9 mouse cellular contexts compared by ENCODE assay signal in the genomic region with DNA sequence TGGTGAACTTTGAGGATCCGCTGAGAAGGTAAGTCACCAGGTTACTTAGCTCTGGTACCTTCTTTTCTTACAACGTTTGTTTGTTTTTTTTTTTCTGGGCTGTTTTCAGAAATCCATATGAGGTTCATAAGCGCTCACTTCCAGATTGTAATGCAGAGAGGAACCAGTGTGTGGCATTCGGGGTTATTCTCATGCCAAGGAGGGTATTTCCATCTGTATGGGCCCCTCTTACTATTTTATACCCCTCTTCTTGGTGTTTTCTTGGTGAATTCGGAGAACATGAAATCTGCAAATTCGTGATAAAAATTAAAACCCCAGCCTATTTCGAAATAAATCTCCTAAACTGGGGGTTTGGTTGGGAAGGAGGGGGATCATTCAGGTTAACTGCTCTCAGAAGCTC. TPM values are rescaled to one million over a fixed set of nuclear protein-coding genes. Genes with fewer than 3 reads are reported as not detected.
A peak's percentile ranks its signal among the peaks of the same experiment; 100 is the strongest.
DNase-seq lines count a peak whose midpoint lies in the region; ATAC-seq and TF ChIP-seq lines count a peak whose summit lies in the region.
"Had no signal": no experiment of that assay in that cellular context is flagged by ENCODE, and none has a peak within 500 bp of the region (broad histone marks: within the 10 kb centered on the region; RNA-seq: fewer than 3 reads in every experiment).

No protein-coding gene starts in this region.

- H3K27ac ChIP-seq in kidney, embryonic 16.5 days (ENCODE audit: low read length), result no peak overlapping the region
- H3K27ac ChIP-seq in hindbrain, embryonic 11.5 days (ENCODE audit: low read depth, low read length), result no peak overlapping the region
- no peak overlapping the region for H3K27ac ChIP-seq in neural tube, embryonic 12.5 days
- no peak overlapping the region for H3K27ac ChIP-seq in gastrocnemius, adult 2 months
- H3K27ac ChIP-seq: liver, embryonic 13.5 days had no signal

- H3K36me3 ChIP-seq in kidney, embryonic 16.5 days (ENCODE audit: insufficient read depth, low read length), result no peaks in the 10 kb centered on the region
- H3K36me3 ChIP-seq in hindbrain, embryonic 11.5 days (ENCODE audit: control insufficient read depth, insufficient read depth, low read length), result no peaks in the 10 kb centered on the region
- no peaks in the 10 kb centered on the region for H3K36me3 ChIP-seq in neural tube, embryonic 12.5 days
- H3K36me3 ChIP-seq: liver, embryonic 13.5 days had no signal

- peak overlapping the region; percentile 46 for H3K4me2 ChIP-seq in kidney, embryonic 16.5 days (replicated peaks; ENCODE audit: low read depth, low read length)
- H3K4me2 ChIP-seq in hindbrain, embryonic 11.5 days (replicated peaks; ENCODE audit: low read depth, low read length), result peak overlapping the region; percentile 52
- peak overlapping the region; percentile 72 for H3K4me2 ChIP-seq in neural tube, embryonic 12.5 days (replicated peaks)
- H3K4me2 ChIP-seq: liver, embryonic 13.5 days had no signal

- TF ChIP-seq CTCF in gastrocnemius, adult 2 months (IDR thresholded peaks at IDR 0.05), result no peak

- no peaks in the 10 kb centered on the region for H3K4me1 ChIP-seq in kidney, embryonic 16.5 days (ENCODE audit: insufficient read depth, low read length)
- no peaks in the 10 kb centered on the region for H3K4me1 ChIP-seq in hindbrain, embryonic 11.5 days (replicated peaks; ENCODE audit: control insufficient read depth, insufficient read depth, low read length)
- peaks cover 6% of the 10 kb centered on the region; the same call in 1 of the 2 replicates for H3K4me1 ChIP-seq in neural tube, embryonic 12.5 days
- H3K4me1 ChIP-seq: liver, embryonic 13.5 days had no signal

- no peak for DNase-seq in kidney, postnatal 10 days
- peak; percentile 26 to 53 for DNase-seq in cerebellum, postnatal 14 days
- peak; percentile 2 for DNase-seq in hindbrain, embryonic 11.5 days (ENCODE audit: low spot score)
- no peak for DNase-seq in gastrocnemius, adult 2 months
- no peak for DNase-seq in layer of hippocampus, postnatal 10 days (ENCODE audit: low spot score in 2 of 2)
- no peak for DNase-seq in thymus, postnatal 25 days
- DNase-seq: liver, embryonic 13.5 days had no signal

- H3K4me3 ChIP-seq in kidney, embryonic 16.5 days (ENCODE audit: low read length), result peak overlapping the region; percentile 16
- H3K4me3 ChIP-seq in hindbrain, embryonic 11.5 days (ENCODE audit: low read depth, low read length), result peak overlapping the region; percentile 34
- peak overlapping the region; percentile 40 for H3K4me3 ChIP-seq in neural tube, embryonic 12.5 days
- no peak overlapping the region for H3K4me3 ChIP-seq in gastrocnemius, adult 2 months
- H3K4me3 ChIP-seq: liver, embryonic 13.5 days had no signal

- 7% methylated on average over 7 of the region's 7 CpGs for WGBS in kidney, embryonic 16.5 days
- 19% methylated on average over 7 of the region's 7 CpGs for WGBS in hindbrain, embryonic 11.5 days
- 6% methylated on average over 7 of the region's 7 CpGs for WGBS in neural tube, embryonic 12.5 days

- H3K27me3 ChIP-seq in kidney, embryonic 16.5 days (ENCODE audit: insufficient read depth, low read length), result peaks cover 6% of the 10 kb centered on the region
- no peaks in the 10 kb centered on the region for H3K27me3 ChIP-seq in hindbrain, embryonic 11.5 days (ENCODE audit: control insufficient read depth, insufficient read depth, low read length)
- H3K27me3 ChIP-seq in neural tube, embryonic 12.5 days (replicated peaks), result no peaks in the 10 kb centered on the region
- H3K27me3 ChIP-seq: liver, embryonic 13.5 days had no signal

- intact Hi-C loops in gastrocnemius, adult 2 months (cut with DNase I), result no loop called here

- no peaks in the 10 kb centered on the region for H3K9me3 ChIP-seq in kidney, embryonic 16.5 days (ENCODE audit: low read length)
- H3K9me3 ChIP-seq in hindbrain, embryonic 11.5 days (ENCODE audit: control insufficient read depth, low read length), result no peaks in the 10 kb centered on the region
- no peaks in the 10 kb centered on the region for H3K9me3 ChIP-seq in neural tube, embryonic 12.5 days
- H3K9me3 ChIP-seq: liver, embryonic 13.5 days had no signal

- no peak for ATAC-seq in kidney, embryonic 16.5 days (ENCODE audit: low FRiP score, low TSS enrichment)
- no peak for ATAC-seq in hindbrain, embryonic 11.5 days (ENCODE audit: low FRiP score)
- no peak for ATAC-seq in neural tube, embryonic 12.5 days (ENCODE audit: low FRiP score, low read depth)

- H3K9ac ChIP-seq in kidney, embryonic 16.5 days (replicated peaks; ENCODE audit: low read length), result no peak overlapping the region
- no peak overlapping the region for H3K9ac ChIP-seq in hindbrain, embryonic 11.5 days (ENCODE audit: low read depth, low read length)
- H3K9ac ChIP-seq in neural tube, embryonic 12.5 days, result 0 out of 2 replicates have a peak overlapping the region, but pooled peaks have one; percentile 52
- H3K9ac ChIP-seq: liver, embryonic 13.5 days had no signal

RNA-seq across cellular contexts. Expression of a gene that starts 0.6 kb away (rescaled TPM):
- polyA plus RNA-seq in kidney, embryonic 16.5 days (2015; fragmentation: Nextera tagmentation; extraction: Ambion mirVana), result 0.62 and 0.69 TPM in 2 replicates
- 4.5 and 4.9 TPM in 2 replicates for polyA plus RNA-seq in hindbrain, embryonic 11.5 days (2014; fragmentation: Nextera tagmentation; extraction: Ambion mirVana)
- 14.1 and 14.7 TPM in 2 replicates for polyA plus RNA-seq in neural tube, embryonic 12.5 days (2016; fragmentation: Nextera tagmentation; extraction: Ambion mirVana)
- under 1 TPM; 0.10 to 0.11 TPM for total RNA-seq in gastrocnemius, adult 2 months (2021)
- 10 to 100 TPM; 69.3 to 75.9 TPM for total RNA-seq in layer of hippocampus, postnatal 10 days (2021)

Comparison
In these comparisons a context has a peak if more than half of its experiments do, and no peak if none do; other contexts are left out.
1. DNase-seq: peak in cerebellum, postnatal 14 days (2 of 2) and hindbrain, embryonic 11.5 days (single experiment); none in kidney, postnatal 10 days (single experiment), gastrocnemius, adult 2 months (single experiment), layer of hippocampus, postnatal 10 days (0 of 2) and thymus, postnatal 25 days (single experiment).
2. Peak in every context shown above with its lines, with median percentiles within 50 percentile points of each other: H3K4me2 ChIP-seq.